Mouse (Mus musculus): ENCODE data around the gene Pxn. TPM values are rescaled to one million over a fixed set of nuclear protein-coding genes. Genes with fewer than 3 reads are reported as not detected.

The Pxn gene
- polyA plus RNA-seq, 1 experiment from 2014 or later, result 19.3 TPM

DNA sequence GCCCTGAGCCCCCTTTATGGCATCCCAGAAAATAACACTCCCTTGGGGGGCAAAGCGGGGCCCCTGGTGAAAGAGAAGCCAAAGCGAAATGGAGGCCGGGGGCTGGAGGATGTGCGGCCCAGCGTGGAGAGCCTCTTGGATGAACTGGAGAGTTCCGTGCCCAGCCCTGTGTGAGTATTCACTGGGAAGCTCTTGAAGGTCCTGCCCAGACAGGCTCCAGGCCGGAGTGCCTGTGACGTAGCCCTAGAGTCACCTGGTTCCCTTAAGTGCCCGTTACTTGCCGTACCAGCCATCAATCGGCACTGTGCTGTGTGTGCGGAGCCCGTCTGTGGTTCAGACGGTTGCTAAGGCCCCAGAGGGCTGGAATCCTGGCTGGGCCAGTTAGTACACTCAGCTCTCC, 39.2 kb downstream of the Pxn start:
- ATAC-seq (replicated peaks; ENCODE audit: low FRiP score, low TSS enrichment, low read depth) (no peak), DNase-seq (ENCODE audit: low spot score) (no peak)
- Histone ChIP-seq H3K4me2 (ENCODE audit: low read length) (no peak overlapping the region), H3K36me3 (ENCODE audit: control insufficient read depth, insufficient read depth, low read length) (peaks cover 51% of the 10 kb centered on the region), H3K27ac (ENCODE audit: low read depth) (no peak overlapping the region), H3K9me3 (ENCODE audit: control insufficient read depth, low read length) (no peaks in the 10 kb centered on the region), H3K27me3 (replicated peaks; ENCODE audit: control insufficient read depth, insufficient read depth, low read length) (no peaks in the 10 kb centered on the region), H3K4me3 (ENCODE audit: low read depth, low read length) (no peak overlapping the region), H3K9ac (ENCODE audit: low read length) (no peak overlapping the region), H3K4me1 (replicated peaks; ENCODE audit: control insufficient read depth, insufficient read depth, low read length) (peaks cover 23% of the 10 kb centered on the region)
- 92% methylated on average over 14 of the region's 14 CpGs for WGBS

DNA sequence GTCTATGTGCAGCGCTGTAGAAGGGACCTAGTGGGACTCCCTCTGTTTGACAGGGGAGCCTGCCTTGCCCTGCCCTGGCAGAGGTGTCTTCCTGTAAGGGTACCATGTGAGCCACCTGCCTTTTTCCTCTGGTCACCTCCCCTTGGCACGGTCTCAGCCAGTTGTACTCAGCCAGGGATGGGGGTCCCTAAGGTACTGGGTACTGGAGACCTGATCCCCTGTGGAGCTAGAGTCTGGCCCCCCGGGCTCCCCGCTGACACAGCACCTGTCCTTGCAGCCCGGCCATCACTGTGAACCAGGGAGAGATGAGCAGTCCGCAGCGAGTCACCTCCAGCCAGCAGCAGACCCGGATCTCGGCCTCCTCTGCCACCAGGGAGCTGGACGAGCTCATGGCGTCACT, 40.1 kb downstream of the Pxn start:
- ATAC-seq (replicated peaks; ENCODE audit: low FRiP score, low TSS enrichment, low read depth), result no peak
- Histone ChIP-seq H3K4me3 (ENCODE audit: low read depth, low read length) (no peak overlapping the region), H3K27me3 (replicated peaks; ENCODE audit: control insufficient read depth, insufficient read depth, low read length) (no peaks in the 10 kb centered on the region), H3K27ac (ENCODE audit: low read depth) (no peak overlapping the region), H3K9ac (ENCODE audit: low read length) (no peak overlapping the region), H3K4me1 (replicated peaks; ENCODE audit: control insufficient read depth, insufficient read depth, low read length) (peaks cover 23% of the 10 kb centered on the region), H3K9me3 (ENCODE audit: control insufficient read depth, low read length) (no peaks in the 10 kb centered on the region), H3K36me3 (ENCODE audit: control insufficient read depth, insufficient read depth, low read length) (peaks cover 54% of the 10 kb centered on the region), H3K4me2 (ENCODE audit: low read length) (no peak overlapping the region)
- no peak for DNase-seq (ENCODE audit: low spot score)
- WGBS, result 79% methylated on average over 11 of the region's 11 CpGs

DNA sequence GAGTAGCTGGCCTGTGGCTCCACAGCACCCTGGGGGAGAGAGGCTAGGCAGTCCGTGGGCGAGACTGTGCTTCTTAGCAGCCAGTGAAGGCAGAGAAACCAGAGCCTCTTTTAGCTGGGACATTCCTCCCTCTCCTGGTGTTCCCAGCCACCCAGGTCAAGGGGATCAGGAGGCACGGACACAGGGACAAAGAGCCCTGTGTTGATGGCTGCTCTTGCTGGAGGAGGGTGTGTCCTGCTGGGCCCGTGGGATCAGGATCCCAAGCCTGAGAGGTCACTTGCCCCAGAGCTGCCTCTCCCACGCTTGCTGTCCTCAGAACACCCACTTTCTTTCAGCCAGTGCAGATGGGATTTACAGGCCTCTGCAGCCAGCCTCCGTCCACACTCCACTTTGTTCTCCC, 40.5 kb downstream of the Pxn start:
- no peaks in the 10 kb centered on the region for H3K9me3 ChIP-seq (ENCODE audit: control insufficient read depth, low read length)
- H3K4me2 ChIP-seq (ENCODE audit: low read length), result no peak overlapping the region
- no peak overlapping the region for H3K9ac ChIP-seq (ENCODE audit: low read length)
- DNase-seq (ENCODE audit: low spot score) (no peak), ATAC-seq (replicated peaks; ENCODE audit: low FRiP score, low TSS enrichment, low read depth) (no peak)
- no peaks in the 10 kb centered on the region for H3K27me3 ChIP-seq (replicated peaks; ENCODE audit: control insufficient read depth, insufficient read depth, low read length)
- WGBS, result 49% methylated on average over 6 of the region's 6 CpGs
- peaks cover 58% of the 10 kb centered on the region for H3K36me3 ChIP-seq (ENCODE audit: control insufficient read depth, insufficient read depth, low read length)
- no peak overlapping the region for H3K27ac ChIP-seq (ENCODE audit: low read depth)
- peaks cover 23% of the 10 kb centered on the region for H3K4me1 ChIP-seq (replicated peaks; ENCODE audit: control insufficient read depth, insufficient read depth, low read length)
- H3K4me3 ChIP-seq (ENCODE audit: low read depth, low read length), result no peak overlapping the region

DNA sequence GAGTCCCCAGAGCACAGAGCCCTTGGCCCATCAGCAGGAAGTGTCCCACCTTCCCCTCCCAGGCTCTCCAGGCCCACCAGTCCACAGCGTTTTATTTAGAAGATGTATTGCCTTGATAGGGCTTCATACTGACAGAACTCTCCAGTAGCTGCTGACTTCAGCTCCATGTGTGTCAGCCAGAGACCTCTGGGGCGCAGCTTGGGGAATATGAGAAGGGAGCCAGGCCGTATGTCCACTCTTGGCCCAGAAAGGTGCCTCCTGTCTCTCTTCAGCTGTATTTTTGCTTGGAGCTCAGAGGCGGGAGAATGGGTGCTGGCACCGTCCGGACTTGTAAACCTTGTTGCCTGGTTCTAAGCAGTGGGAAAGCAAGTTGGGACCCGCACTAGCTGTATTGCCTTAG, 40.9 kb downstream of the Pxn start:
- H3K27me3 ChIP-seq (replicated peaks; ENCODE audit: control insufficient read depth, insufficient read depth, low read length), result no peaks in the 10 kb centered on the region
- no peaks in the 10 kb centered on the region for H3K9me3 ChIP-seq (ENCODE audit: control insufficient read depth, low read length)
- H3K36me3 ChIP-seq (ENCODE audit: control insufficient read depth, insufficient read depth, low read length), result peaks cover 62% of the 10 kb centered on the region
- no peak overlapping the region for H3K4me2 ChIP-seq (ENCODE audit: low read length)
- no peak overlapping the region for H3K9ac ChIP-seq (ENCODE audit: low read length)
- H3K4me3 ChIP-seq (ENCODE audit: low read depth, low read length), result no peak overlapping the region
- H3K27ac ChIP-seq (ENCODE audit: low read depth), result no peak overlapping the region
- WGBS, result 81% methylated on average over 7 of the region's 7 CpGs
- H3K4me1 ChIP-seq (replicated peaks; ENCODE audit: control insufficient read depth, insufficient read depth, low read length), result peaks cover 20% of the 10 kb centered on the region
- ATAC-seq (replicated peaks; ENCODE audit: low FRiP score, low TSS enrichment, low read depth) (no peak), DNase-seq (ENCODE audit: low spot score) (no peak)

DNA sequence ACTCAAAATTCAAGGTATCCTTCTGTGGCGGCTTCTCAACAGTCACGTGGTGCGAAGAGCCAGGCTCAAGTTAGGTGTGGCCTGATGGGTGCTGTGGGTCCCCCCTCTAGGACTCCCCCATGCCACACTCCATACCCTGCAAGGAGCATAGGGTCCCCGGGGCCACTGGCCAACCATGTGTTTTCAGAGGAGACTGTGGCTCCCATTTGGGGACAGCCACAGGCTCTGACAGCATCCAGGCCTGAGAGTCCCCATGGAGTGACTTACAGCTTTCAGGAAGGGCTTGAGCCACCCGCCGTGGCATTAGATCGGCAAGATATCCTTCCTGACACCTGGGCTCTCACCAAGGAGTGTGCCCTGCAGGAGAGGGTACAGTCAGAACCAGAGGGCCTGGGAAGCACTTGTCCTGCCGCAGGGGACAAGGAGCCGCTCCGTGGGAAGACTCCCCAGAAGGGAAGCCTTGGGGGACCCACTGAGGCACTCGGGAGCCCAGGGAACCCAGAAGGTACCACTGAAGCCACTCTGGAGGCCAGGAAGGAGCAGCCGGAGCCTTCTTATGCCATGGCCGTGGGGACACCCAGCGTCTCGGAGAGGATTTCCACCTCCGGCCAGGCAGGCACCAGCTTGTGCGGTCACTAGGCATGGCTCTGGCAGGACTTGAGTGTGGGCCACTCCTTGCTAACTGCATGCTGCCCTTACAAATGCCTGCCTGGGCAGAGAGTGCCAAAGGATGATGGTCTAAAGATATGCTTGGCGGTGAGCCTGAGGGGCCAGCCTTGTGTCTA, 42.2 kb downstream of the Pxn start:
- Histone ChIP-seq H3K4me2 (ENCODE audit: low read length) (no peak overlapping the region), H3K9ac (ENCODE audit: low read length) (no peak overlapping the region), H3K27ac (ENCODE audit: low read depth) (no peak overlapping the region), H3K9me3 (ENCODE audit: control insufficient read depth, low read length) (no peaks in the 10 kb centered on the region), H3K4me3 (ENCODE audit: low read depth, low read length) (no peak overlapping the region), H3K36me3 (ENCODE audit: control insufficient read depth, insufficient read depth, low read length) (peaks cover 74% of the 10 kb centered on the region), H3K4me1 (replicated peaks; ENCODE audit: control insufficient read depth, insufficient read depth, low read length) (peaks cover 8% of the 10 kb centered on the region), H3K27me3 (replicated peaks; ENCODE audit: control insufficient read depth, insufficient read depth, low read length) (no peaks in the 10 kb centered on the region)
- ATAC-seq (replicated peaks; ENCODE audit: low FRiP score, low TSS enrichment, low read depth) (no peak), DNase-seq (ENCODE audit: low spot score) (no peak)
- WGBS, result 91% methylated on average over 18 of the region's 18 CpGs

DNA sequence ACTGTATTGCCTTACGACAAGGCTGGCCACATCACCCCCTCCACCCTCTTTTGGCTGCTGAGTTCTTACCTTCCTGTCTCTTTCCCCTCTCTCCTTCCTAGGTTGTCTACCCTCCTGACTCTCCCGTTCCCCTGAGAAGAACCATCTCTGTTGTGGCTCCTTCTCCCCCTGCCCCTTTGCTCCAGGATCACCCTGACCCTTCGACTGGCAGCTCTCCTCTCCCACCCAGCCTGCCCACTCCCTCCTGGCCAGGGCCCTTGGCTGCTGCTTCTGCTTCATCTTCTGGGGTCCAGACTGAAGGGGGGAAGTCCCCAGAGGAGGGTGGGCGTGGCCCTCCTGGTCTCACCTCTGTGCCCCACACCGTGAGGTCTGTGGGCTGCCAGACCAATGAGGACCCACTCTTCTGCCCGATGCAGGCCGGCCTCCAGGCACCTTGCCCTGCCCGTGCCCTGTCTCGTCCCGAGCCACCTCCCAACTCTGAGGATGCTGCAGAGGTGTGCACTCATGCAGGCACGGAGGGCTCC, 44.1 kb downstream of the Pxn start:
- 77% methylated on average over 10 of the region's 11 CpGs for WGBS
- no peak overlapping the region for H3K4me3 ChIP-seq (ENCODE audit: low read depth, low read length)
- ATAC-seq (replicated peaks; ENCODE audit: low FRiP score, low TSS enrichment, low read depth) (no peak), DNase-seq (ENCODE audit: low spot score) (no peak)
- no peaks in the 10 kb centered on the region for H3K9me3 ChIP-seq (ENCODE audit: control insufficient read depth, low read length)
- H3K9ac ChIP-seq (ENCODE audit: low read length), result no peak overlapping the region
- H3K4me1 ChIP-seq (replicated peaks; ENCODE audit: control insufficient read depth, insufficient read depth, low read length), result no peaks in the 10 kb centered on the region
- peaks cover 79% of the 10 kb centered on the region for H3K36me3 ChIP-seq (ENCODE audit: control insufficient read depth, insufficient read depth, low read length)
- H3K4me2 ChIP-seq (ENCODE audit: low read length), result no peak overlapping the region
- H3K27me3 ChIP-seq (replicated peaks; ENCODE audit: control insufficient read depth, insufficient read depth, low read length), result no peaks in the 10 kb centered on the region
- H3K27ac ChIP-seq (ENCODE audit: low read depth), result no peak overlapping the region

DNA sequence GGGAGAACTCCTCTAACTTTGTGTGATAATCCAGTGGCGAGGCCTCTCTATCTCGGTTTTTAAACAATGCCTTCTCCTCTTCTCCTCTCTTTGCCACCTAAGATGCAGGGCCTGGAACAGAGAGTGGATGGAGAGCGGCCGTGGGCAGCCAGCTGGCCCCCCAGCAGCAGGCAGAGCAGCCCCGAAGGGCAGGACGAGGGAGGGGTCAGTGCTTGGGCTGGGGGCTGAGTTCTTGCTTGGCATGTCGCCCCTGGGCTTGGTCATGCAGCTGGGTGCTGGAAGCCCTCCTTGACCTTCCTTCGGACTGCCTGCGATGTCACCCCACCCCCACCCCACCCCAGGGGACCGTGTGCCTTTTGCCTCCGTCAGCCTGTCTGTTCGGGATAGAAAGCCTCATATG, 44.9 kb downstream of the Pxn start:
- no peaks in the 10 kb centered on the region for H3K4me1 ChIP-seq (replicated peaks; ENCODE audit: control insufficient read depth, insufficient read depth, low read length)
- DNase-seq (ENCODE audit: low spot score) (no peak), ATAC-seq (replicated peaks; ENCODE audit: low FRiP score, low TSS enrichment, low read depth) (no peak)
- no peaks in the 10 kb centered on the region for H3K27me3 ChIP-seq (replicated peaks; ENCODE audit: control insufficient read depth, insufficient read depth, low read length)
- no peak overlapping the region for H3K9ac ChIP-seq (ENCODE audit: low read length)
- H3K4me2 ChIP-seq (ENCODE audit: low read length), result no peak overlapping the region
- no peak overlapping the region for H3K27ac ChIP-seq (ENCODE audit: low read depth)
- WGBS, result 76% methylated on average over 12 of the region's 12 CpGs
- H3K36me3 ChIP-seq (ENCODE audit: control insufficient read depth, insufficient read depth, low read length), result peaks cover 70% of the 10 kb centered on the region
- H3K9me3 ChIP-seq (ENCODE audit: control insufficient read depth, low read length), result no peaks in the 10 kb centered on the region
- H3K4me3 ChIP-seq (ENCODE audit: low read depth, low read length), result no peak overlapping the region

DNA sequence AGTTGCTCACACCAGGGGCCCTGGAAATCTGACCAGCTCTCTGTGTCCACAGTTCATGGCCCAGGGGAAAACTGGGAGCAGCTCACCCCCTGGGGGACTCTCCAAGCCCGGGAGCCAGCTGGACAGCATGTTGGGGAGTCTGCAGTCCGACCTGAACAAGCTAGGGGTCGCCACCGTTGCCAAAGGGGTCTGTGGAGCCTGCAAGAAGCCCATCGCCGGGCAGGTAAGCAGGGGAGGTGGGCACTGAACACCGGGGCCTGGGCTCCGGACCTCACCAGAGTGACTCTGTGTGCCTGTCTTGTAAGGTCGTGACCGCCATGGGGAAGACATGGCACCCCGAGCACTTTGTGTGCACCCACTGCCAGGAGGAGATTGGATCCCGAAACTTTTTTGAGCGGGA, 45.3 kb downstream of the Pxn start:
- Histone ChIP-seq H3K4me1 (replicated peaks; ENCODE audit: control insufficient read depth, insufficient read depth, low read length) (no peaks in the 10 kb centered on the region), H3K9me3 (ENCODE audit: control insufficient read depth, low read length) (no peaks in the 10 kb centered on the region), H3K27me3 (replicated peaks; ENCODE audit: control insufficient read depth, insufficient read depth, low read length) (no peaks in the 10 kb centered on the region), H3K4me2 (ENCODE audit: low read length) (no peak overlapping the region), H3K36me3 (ENCODE audit: control insufficient read depth, insufficient read depth, low read length) (peaks cover 66% of the 10 kb centered on the region), H3K27ac (ENCODE audit: low read depth) (no peak overlapping the region), H3K9ac (ENCODE audit: low read length) (no peak overlapping the region), H3K4me3 (ENCODE audit: low read depth, low read length) (no peak overlapping the region)
- WGBS, result 82% methylated on average over 13 of the region's 13 CpGs
- DNase-seq (ENCODE audit: low spot score) (no peak), ATAC-seq (replicated peaks; ENCODE audit: low FRiP score, low TSS enrichment, low read depth) (no peak)

DNA sequence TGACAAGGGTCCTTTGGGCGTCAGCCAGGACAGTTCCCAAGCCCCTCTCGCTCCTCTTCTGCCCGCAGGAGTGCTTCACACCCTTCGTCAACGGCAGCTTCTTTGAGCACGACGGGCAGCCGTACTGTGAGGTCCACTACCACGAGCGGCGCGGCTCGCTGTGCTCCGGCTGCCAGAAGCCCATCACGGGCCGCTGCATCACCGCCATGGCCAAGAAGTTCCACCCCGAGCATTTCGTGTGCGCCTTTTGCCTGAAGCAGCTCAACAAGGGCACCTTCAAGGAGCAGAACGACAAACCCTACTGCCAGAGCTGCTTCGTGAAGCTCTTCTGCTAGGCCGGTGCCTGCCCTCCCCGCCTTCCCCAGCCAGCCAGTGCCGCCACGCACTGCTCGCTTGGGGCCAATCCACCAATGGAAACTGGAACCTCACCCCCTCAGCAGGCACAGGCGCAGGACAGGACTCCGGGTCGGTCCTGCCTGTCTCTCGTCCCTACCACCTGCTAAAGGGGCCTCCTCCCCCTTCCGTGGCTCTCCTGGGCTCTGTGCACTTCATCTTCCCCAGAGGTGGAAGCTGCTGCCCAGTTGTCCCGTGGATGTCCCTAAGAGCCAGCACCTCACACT, 47.4 kb downstream of the Pxn start:
- Histone ChIP-seq H3K9me3 (ENCODE audit: control insufficient read depth, low read length) (no peaks in the 10 kb centered on the region), H3K9ac (ENCODE audit: low read length) (no peak overlapping the region), H3K36me3 (ENCODE audit: control insufficient read depth, insufficient read depth, low read length) (peaks cover 46% of the 10 kb centered on the region), H3K4me1 (replicated peaks; ENCODE audit: control insufficient read depth, insufficient read depth, low read length) (no peaks in the 10 kb centered on the region), H3K27me3 (replicated peaks; ENCODE audit: control insufficient read depth, insufficient read depth, low read length) (no peaks in the 10 kb centered on the region), H3K4me2 (ENCODE audit: low read length) (no peak overlapping the region), H3K27ac (ENCODE audit: low read depth) (no peak overlapping the region), H3K4me3 (ENCODE audit: low read depth, low read length) (no peak overlapping the region)
- no peak for DNase-seq (ENCODE audit: low spot score)
- WGBS, result 89% methylated on average over 33 of the region's 33 CpGs
- ATAC-seq (replicated peaks; ENCODE audit: low FRiP score, low TSS enrichment, low read depth), result no peak

Measured in intestine, embryonic 14.5 days (tissue).